Mouse (Mus musculus): ENCODE measurements around the gene Cant1.

DNA sequence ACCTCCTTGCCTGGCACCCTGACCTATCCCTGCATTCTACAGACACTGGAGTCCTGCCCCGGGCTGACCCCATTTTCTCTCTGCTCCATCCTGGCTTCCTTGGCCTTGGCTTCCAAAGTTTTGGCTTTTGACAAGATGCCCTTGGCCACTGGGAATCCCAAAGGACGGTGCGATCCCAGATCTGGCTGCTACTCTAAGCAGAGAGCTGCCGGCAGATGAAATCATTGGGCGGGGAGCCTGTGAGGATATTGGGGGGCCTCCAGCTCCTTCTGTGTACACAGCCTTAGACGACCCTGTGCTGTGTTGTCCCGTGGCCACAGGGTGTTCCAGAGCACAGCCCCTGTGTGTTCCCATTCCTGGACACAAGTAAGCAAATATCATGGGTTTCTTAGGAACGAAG, 29.5 kb upstream of the Cant1 start:
- TF ChIP-seq CTCF (IDR thresholded peaks at IDR 0.05; ENCODE audit: low read depth) (no peak), EP300 (IDR thresholded peaks at IDR 0.05; ENCODE audit: low read depth) (no peak)

Data from liver, embryonic 14.5 days (tissue).